Mouse (Mus musculus): ENCODE results near the gene Zfp260. TPM values are rescaled to one million over a fixed set of nuclear protein-coding genes. Genes with fewer than 3 reads are reported as not detected.

Gene Zfp260
- polyA plus RNA-seq, 1 experiment: 5.7 TPM

DNA sequence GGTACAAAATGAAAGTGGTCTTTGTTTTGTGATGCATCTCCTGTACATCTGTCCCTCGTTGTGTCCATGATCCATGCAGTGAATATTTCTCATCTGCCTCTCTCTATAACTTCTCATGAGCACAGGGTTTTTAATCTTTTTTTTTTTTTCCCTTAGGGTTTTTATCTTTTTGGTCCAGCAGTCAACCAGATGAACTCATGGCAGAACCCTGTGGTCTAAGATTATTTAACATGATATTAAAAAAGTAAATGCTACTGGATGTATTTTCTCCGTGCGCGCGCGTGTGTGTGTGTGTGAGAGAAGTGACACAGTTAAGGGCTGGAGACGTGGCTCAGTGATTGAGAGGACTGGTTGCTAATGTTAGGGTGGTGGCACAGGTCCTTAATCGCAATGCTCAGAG, 35.3 kb downstream of the Zfp260 start:
- H3K4me3 ChIP-seq (ENCODE audit: control insufficient read depth, low read depth, low read length): no peak overlapping the region
- TF ChIP-seq CTCF (IDR thresholded peaks at IDR 0.05; ENCODE audit: control insufficient read depth, insufficient read depth, insufficient replicate concordance, low read depth, low read length): no peak
- TF ChIP-seq POLR2A (IDR thresholded peaks at IDR 0.05; ENCODE audit: control insufficient read depth, low read depth, low read length): no peak
- H3K36me3 ChIP-seq (ENCODE audit: control insufficient read depth, insufficient read depth, low read length): peaks cover 2% of the 10 kb centered on the region
- no peaks in the 10 kb centered on the region for H3K4me1 ChIP-seq (ENCODE audit: control insufficient read depth, insufficient read depth, low read length)
- H3K27ac ChIP-seq (ENCODE audit: control insufficient read depth, insufficient read depth, low read depth, low read length): no peak overlapping the region
- H3K27me3 ChIP-seq (ENCODE audit: control insufficient read depth, insufficient read depth, low read length): no peaks in the 10 kb centered on the region

DNA sequence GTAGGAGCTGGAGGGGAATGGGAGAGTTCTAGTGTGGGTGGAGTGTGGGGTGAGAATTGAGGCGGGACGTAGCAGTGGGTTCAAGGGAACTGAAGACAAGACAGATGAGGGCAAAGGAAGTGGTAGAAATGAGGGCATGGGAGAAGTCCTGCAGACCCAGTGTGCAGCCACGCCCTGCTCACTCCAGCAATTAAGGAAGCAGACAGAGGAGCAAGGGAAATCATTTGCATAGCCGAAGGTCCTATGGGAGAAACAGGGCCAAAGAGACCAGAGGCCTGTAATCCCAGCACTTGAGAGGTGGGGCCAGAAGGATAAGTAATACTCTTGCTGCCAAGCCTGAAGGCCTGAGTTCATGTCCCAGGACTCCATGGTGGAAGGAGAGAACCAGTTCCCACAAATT, 37.8 kb downstream of the Zfp260 start:
- TF ChIP-seq CTCF (IDR thresholded peaks at IDR 0.05; ENCODE audit: control insufficient read depth, insufficient read depth, insufficient replicate concordance, low read depth, low read length): no peak
- no peak for TF ChIP-seq POLR2A (IDR thresholded peaks at IDR 0.05; ENCODE audit: control insufficient read depth, low read depth, low read length)
- Histone ChIP-seq H3K36me3 (ENCODE audit: control insufficient read depth, insufficient read depth, low read length) (peaks cover 2% of the 10 kb centered on the region), H3K27me3 (ENCODE audit: control insufficient read depth, insufficient read depth, low read length) (no peaks in the 10 kb centered on the region), H3K4me3 (ENCODE audit: control insufficient read depth, low read depth, low read length) (no peak overlapping the region), H3K27ac (ENCODE audit: control insufficient read depth, insufficient read depth, low read depth, low read length) (no peak overlapping the region), H3K4me1 (ENCODE audit: control insufficient read depth, insufficient read depth, low read length) (no peaks in the 10 kb centered on the region)

DNA sequence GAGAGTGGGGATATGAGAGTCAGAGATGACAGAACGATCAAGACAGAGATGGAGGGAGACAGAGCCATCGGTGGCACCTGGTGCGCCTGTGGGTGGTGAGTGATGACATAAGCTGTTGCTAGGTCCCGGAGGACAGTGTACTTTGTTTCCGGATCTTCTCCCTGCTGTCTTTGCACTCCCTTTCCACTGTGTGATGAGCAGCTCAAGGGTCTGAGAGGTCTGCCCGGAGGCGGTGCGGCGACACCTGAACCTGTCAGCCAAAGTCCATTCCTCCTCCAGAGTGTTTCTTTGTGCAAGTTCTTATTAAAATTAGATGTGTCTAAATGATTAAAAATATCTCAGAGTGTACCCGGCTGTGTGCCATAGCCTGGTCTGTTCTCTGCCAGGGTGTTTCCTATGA, 42.2 kb downstream of the Zfp260 start:
- Histone ChIP-seq H3K27me3 (ENCODE audit: control insufficient read depth, insufficient read depth, low read length) (no peaks in the 10 kb centered on the region), H3K4me1 (ENCODE audit: control insufficient read depth, insufficient read depth, low read length) (no peaks in the 10 kb centered on the region), H3K36me3 (ENCODE audit: control insufficient read depth, insufficient read depth, low read length) (no peaks in the 10 kb centered on the region; the same call in 1 of the 2 replicates), H3K4me3 (ENCODE audit: control insufficient read depth, low read depth, low read length) (no peak overlapping the region), H3K27ac (ENCODE audit: control insufficient read depth, insufficient read depth, low read depth, low read length) (no peak overlapping the region)
- TF ChIP-seq POLR2A (IDR thresholded peaks at IDR 0.05; ENCODE audit: control insufficient read depth, low read depth, low read length) (no peak), CTCF (IDR thresholded peaks at IDR 0.05; ENCODE audit: control insufficient read depth, insufficient read depth, insufficient replicate concordance, low read depth, low read length) (no peak)

DNA sequence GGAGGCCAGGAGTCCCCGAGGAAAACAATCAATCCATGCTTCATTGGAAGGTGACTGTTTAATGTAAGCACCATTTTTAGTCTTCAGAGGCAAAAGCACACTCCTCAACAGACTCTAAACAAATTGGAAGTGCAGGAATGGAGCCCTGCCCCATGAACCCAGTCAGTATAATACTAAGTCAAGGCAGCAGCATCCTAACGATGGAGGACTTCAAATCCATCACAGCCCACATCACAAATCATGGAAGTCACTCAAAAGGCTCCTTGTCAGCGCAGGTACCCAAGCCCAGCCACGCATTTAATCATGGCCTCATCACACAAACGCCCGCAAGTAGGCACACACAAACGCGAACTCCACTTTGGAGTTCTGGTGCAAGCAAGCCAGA, 48.6 kb downstream of the Zfp260 start:
- Histone ChIP-seq H3K36me3 (ENCODE audit: control insufficient read depth, insufficient read depth, low read length) (no peaks in the 10 kb centered on the region), H3K27ac (ENCODE audit: control insufficient read depth, insufficient read depth, low read depth, low read length) (no peak overlapping the region), H3K4me1 (ENCODE audit: control insufficient read depth, insufficient read depth, low read length) (peaks cover 8% of the 10 kb centered on the region), H3K27me3 (ENCODE audit: control insufficient read depth, insufficient read depth, low read length) (no peaks in the 10 kb centered on the region), H3K4me3 (ENCODE audit: control insufficient read depth, low read depth, low read length) (peak overlapping the region; percentile 83)
- no peak for TF ChIP-seq CTCF (IDR thresholded peaks at IDR 0.05; ENCODE audit: control insufficient read depth, insufficient read depth, insufficient replicate concordance, low read depth, low read length)
- no peak for TF ChIP-seq POLR2A (IDR thresholded peaks at IDR 0.05; ENCODE audit: control insufficient read depth, low read depth, low read length)

DNA sequence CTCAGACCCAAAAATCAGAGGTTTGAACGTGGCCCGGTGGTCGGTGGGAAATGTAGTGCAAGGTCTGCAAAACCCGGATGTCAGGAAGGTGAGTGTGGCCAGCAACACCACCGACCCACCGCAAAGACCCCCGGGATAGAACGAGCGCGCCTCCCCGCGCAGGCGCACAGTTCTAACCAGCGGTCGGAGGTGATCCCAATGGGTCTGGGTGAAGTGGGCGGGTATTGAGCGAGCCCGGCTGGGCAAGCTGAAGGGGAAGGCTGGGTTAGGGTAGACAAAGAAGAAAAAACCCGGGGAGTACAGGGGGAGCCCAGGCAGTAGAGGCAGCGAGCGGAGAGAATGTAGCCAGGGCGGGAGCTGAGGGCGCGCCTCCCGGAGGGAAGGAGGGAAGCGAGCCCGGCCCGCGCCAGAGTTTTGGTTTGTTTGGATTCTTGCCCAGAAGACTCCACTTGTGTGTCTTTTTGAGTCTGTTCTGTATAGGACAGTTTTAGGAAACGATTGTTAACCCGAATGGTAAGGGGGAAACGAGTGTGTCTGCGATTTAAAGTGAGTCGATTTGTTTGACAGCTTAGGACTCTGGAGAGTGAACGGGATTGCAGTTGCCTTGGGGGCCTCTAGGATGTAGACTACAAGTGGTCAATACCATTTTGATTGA, 49.1 kb downstream of the Zfp260 start:
- Histone ChIP-seq H3K36me3 (ENCODE audit: control insufficient read depth, insufficient read depth, low read length) (no peaks in the 10 kb centered on the region), H3K27ac (ENCODE audit: control insufficient read depth, insufficient read depth, low read depth, low read length) (no peak overlapping the region), H3K27me3 (ENCODE audit: control insufficient read depth, insufficient read depth, low read length) (no peaks in the 10 kb centered on the region), H3K4me3 (ENCODE audit: control insufficient read depth, low read depth, low read length) (peak overlapping the region; percentile 83), H3K4me1 (ENCODE audit: control insufficient read depth, insufficient read depth, low read length) (peaks cover 8% of the 10 kb centered on the region)
- TF ChIP-seq CTCF (IDR thresholded peaks at IDR 0.05; ENCODE audit: control insufficient read depth, insufficient read depth, insufficient replicate concordance, low read depth, low read length): no peak
- TF ChIP-seq POLR2A (IDR thresholded peaks at IDR 0.05; ENCODE audit: control insufficient read depth, low read depth, low read length): no peak

DNA sequence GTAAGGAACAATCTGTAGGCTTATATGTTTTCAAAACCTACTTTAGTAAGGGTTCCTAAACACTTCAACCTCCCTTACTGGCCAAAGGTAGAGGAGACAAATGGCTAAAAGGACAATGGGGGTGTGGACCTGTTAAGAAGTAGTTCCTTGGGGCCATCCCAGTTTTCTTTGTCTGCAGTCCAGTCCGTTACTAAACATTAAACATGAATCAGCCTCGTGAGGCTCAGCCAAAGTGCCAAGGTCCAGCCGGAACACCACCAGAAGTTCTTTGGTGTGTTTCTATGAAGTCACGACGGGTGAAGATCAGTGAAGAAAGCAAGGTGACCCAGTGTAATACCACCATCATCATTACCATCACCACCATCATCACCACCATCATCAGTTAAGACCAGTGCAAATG, 52.4 kb downstream of the Zfp260 start:
- no peaks in the 10 kb centered on the region for H3K36me3 ChIP-seq (ENCODE audit: control insufficient read depth, insufficient read depth, low read length)

DNA sequence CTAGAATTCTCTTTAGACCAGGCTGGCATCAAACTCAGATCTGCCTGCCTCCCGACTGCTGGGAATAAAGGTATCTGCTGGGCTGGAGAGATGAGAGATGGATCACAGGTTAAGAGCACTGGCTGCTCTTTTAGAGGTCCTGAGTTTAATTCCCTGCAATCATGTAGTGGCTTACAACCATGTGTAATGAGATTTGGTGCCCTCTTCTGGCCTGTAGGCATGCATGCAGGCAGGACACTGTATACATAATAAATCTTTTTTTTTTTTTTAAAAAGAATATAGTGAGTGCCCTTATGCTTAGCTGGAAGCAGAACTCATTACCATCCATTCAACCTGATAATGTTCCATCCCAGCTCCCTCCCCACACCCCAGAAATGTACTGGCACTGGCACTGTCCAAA, 59.5 kb downstream of the Zfp260 start:
- Histone ChIP-seq H3K36me3 (ENCODE audit: control insufficient read depth, insufficient read depth, low read length) (no peaks in the 10 kb centered on the region), H3K27ac (ENCODE audit: control insufficient read depth, insufficient read depth, low read depth, low read length) (no peak overlapping the region), H3K4me1 (ENCODE audit: control insufficient read depth, insufficient read depth, low read length) (no peaks in the 10 kb centered on the region), H3K27me3 (ENCODE audit: control insufficient read depth, insufficient read depth, low read length) (no peaks in the 10 kb centered on the region), H3K4me3 (ENCODE audit: control insufficient read depth, low read depth, low read length) (no peak overlapping the region)
- TF ChIP-seq CTCF (IDR thresholded peaks at IDR 0.05; ENCODE audit: control insufficient read depth, insufficient read depth, insufficient replicate concordance, low read depth, low read length) (no peak), POLR2A (IDR thresholded peaks at IDR 0.05; ENCODE audit: control insufficient read depth, low read depth, low read length) (no peak)

More for the DNA sequence above, 52.4 kb downstream of the Zfp260 start:
- no peak for TF ChIP-seq POLR2A (IDR thresholded peaks at IDR 0.05; ENCODE audit: control insufficient read depth, low read depth, low read length)
- TF ChIP-seq CTCF (IDR thresholded peaks at IDR 0.05; ENCODE audit: control insufficient read depth, insufficient read depth, insufficient replicate concordance, low read depth, low read length): no peak
- Histone ChIP-seq H3K4me3 (ENCODE audit: control insufficient read depth, low read depth, low read length) (no peak overlapping the region), H3K4me1 (ENCODE audit: control insufficient read depth, insufficient read depth, low read length) (peaks cover 8% of the 10 kb centered on the region), H3K27ac (ENCODE audit: control insufficient read depth, insufficient read depth, low read depth, low read length) (no peak overlapping the region), H3K27me3 (ENCODE audit: control insufficient read depth, insufficient read depth, low read length) (no peaks in the 10 kb centered on the region)

Data from testis, adult 2 months (tissue).